Mouse (Mus musculus) midbrain, embryonic 15.5 days (tissue): Measurements from ENCODE around the gene Dnhd1. TPM values are rescaled to one million over a fixed set of nuclear protein-coding genes. Genes with fewer than 3 reads are reported as not detected.

Experiments
- ATAC-seq: fragments of 200-750 bp; cut with Nextera tagmentation; replicated peaks from 2 replicates; pipeline ENCODE4 v1.8.0; 2017; ENCODE audit warnings: moderate TSS enrichment
- H3K27ac ChIP-seq: fragments of 300-500 bp; sonication (generic); 2 replicates; pipeline ENCODE4 v1.5.1; 2015; ENCODE audit warnings: mild to moderate bottlenecking, inconsistent platforms
- H3K27me3 ChIP-seq: fragments of 300-500 bp; sonication (generic); replicated peaks from 2 replicates; pipeline ENCODE4 v1.6.1; 2015; ENCODE audit warnings: inconsistent platforms
- H3K36me3 ChIP-seq: fragments of 300-500 bp; sonication (generic); replicated peaks from 2 replicates; pipeline ENCODE4 v1.6.1; 2015; ENCODE audit warnings: inconsistent platforms
- H3K4me1 ChIP-seq: fragments of 300-500 bp; sonication (generic); 2 replicates; pipeline ENCODE4 v1.6.1; 2015; ENCODE audit warnings: inconsistent platforms
- H3K4me2 ChIP-seq: fragments of 300-500 bp; sonication (generic); 2 replicates; pipeline ENCODE4 v1.6.1; 2015; ENCODE audit warnings: inconsistent platforms, mild to moderate bottlenecking, moderate library complexity
- H3K4me3 ChIP-seq: fragments of 300-500 bp; sonication (generic); 2 replicates; pipeline ENCODE4 v1.5.1; 2015; ENCODE audit warnings: mild to moderate bottlenecking, inconsistent platforms
- H3K9ac ChIP-seq: fragments of 300-500 bp; sonication (generic); 2 replicates; pipeline ENCODE4 v1.6.1; 2015; ENCODE audit warnings: mild to moderate bottlenecking, inconsistent platforms
- H3K9me3 ChIP-seq: fragments of 300-500 bp; sonication (generic); 2 replicates; pipeline ENCODE4 v1.6.1; 2016; ENCODE audit warnings: inconsistent platforms
- WGBS: fragments of 180-500 bp; shearing (Covaris S2); methylation state at CpG from one replicate; pipeline ENCODE4 v1.1.7; 2015; ENCODE audit warnings: mixed read lengths; 5-methylcytosine and 5-hydroxymethylcytosine counted together
- polyA plus RNA-seq: library from polyadenylated mRNA; unstranded; fragments of >200 nt; fragmentation: Nextera tagmentation; extraction: Ambion mirVana; gene quantifications from 2 replicates; pipeline ENCODE4 v1.2.1, GENCODE M21; 2015

The Dnhd1 gene
- 1.00 and 2.7 TPM in 2 replicates for polyA plus RNA-seq

- Histone ChIP-seq H3K27me3 (no peaks in the 10 kb centered on the region), H3K9me3 (no peaks in the 10 kb centered on the region), H3K4me1 (peaks cover 9% of the 10 kb centered on the region), H3K4me3 (peak within 1 kb of the TSS; percentile 41), H3K9ac (peak within 1 kb of the TSS; percentile 35), H3K27ac (0 out of 2 replicates have a peak within 1 kb of the TSS, but pooled peaks have one; percentile 38), H3K36me3 (no peaks in the 10 kb centered on the region), H3K4me2 (peak within 1 kb of the TSS; percentile 78)
- 2% methylated on average over 17 of the region's 17 CpGs for WGBS
- ATAC-seq = peak; percentile 93
These were observed at the start of gene Dnhd1 for GRCm38 (mm10) chr7:105650639-105651435. Dnhd1 (plus strand) TSS chr7:105650827.

DNA sequence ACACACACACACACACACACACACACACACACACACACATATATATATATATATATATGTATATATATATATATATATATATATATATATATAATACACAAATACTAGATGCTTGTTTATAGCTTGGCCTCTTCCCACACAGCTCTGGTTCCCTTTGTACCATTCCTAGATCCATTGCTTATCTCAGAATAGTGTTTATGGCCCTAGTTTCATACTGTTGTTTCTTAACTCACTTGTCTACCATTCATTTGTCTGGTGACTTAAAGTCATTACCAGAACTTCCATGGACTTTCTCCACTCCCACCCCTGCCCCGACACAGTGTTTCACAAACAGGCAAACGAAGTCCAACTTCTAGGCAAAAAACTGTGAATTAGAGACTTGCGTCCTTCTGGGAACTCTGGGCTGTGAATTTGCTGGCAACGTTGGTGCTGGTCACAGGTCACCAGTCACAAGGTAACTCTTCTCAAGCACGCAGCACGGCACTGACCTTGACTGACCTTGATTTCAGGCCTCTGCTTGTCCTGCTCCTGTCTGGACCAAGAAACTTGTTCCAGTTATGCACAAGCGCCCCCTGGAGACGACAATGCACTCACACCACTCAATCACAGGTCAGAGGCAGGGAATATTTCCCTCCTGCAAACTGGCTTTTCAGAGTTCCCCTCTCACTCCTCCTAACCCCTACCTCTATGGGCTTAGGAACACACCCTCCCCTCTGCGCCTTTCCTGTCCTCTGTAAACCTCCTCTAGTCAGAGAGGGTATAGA lies 47.6 kb upstream of the Dnhd1 start:
- 34% methylated on average over 9 of the region's 9 CpGs for WGBS
- 0 out of 2 replicates have a peak, but pooled peaks have one; percentile 58 for ATAC-seq

GRCm38 (mm10) chr7:105608467-105608866 lies 42.2 kb upstream of the Dnhd1 start:
- 92% methylated on average over 3 of the region's 3 CpGs for WGBS
- Histone ChIP-seq H3K27me3 (no peaks in the 10 kb centered on the region), H3K9ac (no peak overlapping the region), H3K36me3 (peaks cover 36% of the 10 kb centered on the region), H3K4me1 (no peaks in the 10 kb centered on the region), H3K27ac (no peak overlapping the region), H3K4me2 (no peak overlapping the region), H3K4me3 (no peak overlapping the region), H3K9me3 (0 out of 2 replicates have a peak, but pooled peaks cover 3% of the 10 kb centered on the region)
- no peak for ATAC-seq

More for the DNA sequence above, 47.6 kb upstream of the Dnhd1 start:
- H3K9ac ChIP-seq = no peak overlapping the region
- H3K9me3 ChIP-seq = 0 out of 2 replicates have a peak, but pooled peaks cover 3% of the 10 kb centered on the region
- H3K4me2 ChIP-seq = no peak overlapping the region
- H3K4me1 ChIP-seq = no peaks in the 10 kb centered on the region
- no peak overlapping the region for H3K27ac ChIP-seq
- no peaks in the 10 kb centered on the region for H3K36me3 ChIP-seq
- no peak overlapping the region for H3K4me3 ChIP-seq
- no peaks in the 10 kb centered on the region for H3K27me3 ChIP-seq

- WGBS = 94% methylated on average over 1 of the region's 1 CpGs
- H3K4me3 ChIP-seq = no peak overlapping the region
These were observed 38.9 kb upstream of the Dnhd1 start for GRCm38 (mm10) chr7:105611767-105612166.

GRCm38 (mm10) chr7:105614400-105614799 lies 36.2 kb upstream of the Dnhd1 start:
- ATAC-seq = no peak
- H3K27me3 ChIP-seq = no peaks in the 10 kb centered on the region

More at GRCm38 (mm10) chr7:105611767-105612166, 38.9 kb upstream of the Dnhd1 start:
- no peaks in the 10 kb centered on the region for H3K27me3 ChIP-seq
- H3K4me2 ChIP-seq = no peak overlapping the region
- H3K9me3 ChIP-seq = no peaks in the 10 kb centered on the region
- no peak for ATAC-seq
- no peak overlapping the region for H3K9ac ChIP-seq
- no peaks in the 10 kb centered on the region for H3K4me1 ChIP-seq
- no peak overlapping the region for H3K27ac ChIP-seq
- H3K36me3 ChIP-seq = peaks cover 56% of the 10 kb centered on the region

GRCm38 (mm10) chr7:105615720-105616119 lies 34.9 kb upstream of the Dnhd1 start:
- Histone ChIP-seq H3K4me2 (no peak overlapping the region), H3K4me1 (no peaks in the 10 kb centered on the region), H3K9ac (no peak overlapping the region), H3K9me3 (no peaks in the 10 kb centered on the region), H3K27me3 (no peaks in the 10 kb centered on the region), H3K27ac (no peak overlapping the region), H3K36me3 (peaks cover 75% of the 10 kb centered on the region), H3K4me3 (no peak overlapping the region)
- WGBS = 100% methylated on average over 1 of the region's 1 CpGs
- no peak for ATAC-seq

More at GRCm38 (mm10) chr7:105614400-105614799, 36.2 kb upstream of the Dnhd1 start:
- Histone ChIP-seq H3K4me3 (no peak overlapping the region), H3K4me2 (no peak overlapping the region), H3K4me1 (no peaks in the 10 kb centered on the region), H3K36me3 (peaks cover 81% of the 10 kb centered on the region), H3K9me3 (no peaks in the 10 kb centered on the region), H3K27ac (no peak overlapping the region), H3K9ac (no peak overlapping the region)
- WGBS = 97% methylated on average over 1 of the region's 1 CpGs

- H3K27me3 ChIP-seq = no peaks in the 10 kb centered on the region
- peaks cover 71% of the 10 kb centered on the region for H3K36me3 ChIP-seq
- ATAC-seq = no peak
- 94% methylated on average over 6 of the region's 6 CpGs for WGBS
- no peak overlapping the region for H3K4me3 ChIP-seq
- H3K4me1 ChIP-seq = no peaks in the 10 kb centered on the region
- H3K4me2 ChIP-seq = no peak overlapping the region
- no peaks in the 10 kb centered on the region for H3K9me3 ChIP-seq
- H3K27ac ChIP-seq = no peak overlapping the region
- H3K9ac ChIP-seq = no peak overlapping the region
These were observed 34.1 kb upstream of the Dnhd1 start for GRCm38 (mm10) chr7:105616561-105616960.

DNA sequence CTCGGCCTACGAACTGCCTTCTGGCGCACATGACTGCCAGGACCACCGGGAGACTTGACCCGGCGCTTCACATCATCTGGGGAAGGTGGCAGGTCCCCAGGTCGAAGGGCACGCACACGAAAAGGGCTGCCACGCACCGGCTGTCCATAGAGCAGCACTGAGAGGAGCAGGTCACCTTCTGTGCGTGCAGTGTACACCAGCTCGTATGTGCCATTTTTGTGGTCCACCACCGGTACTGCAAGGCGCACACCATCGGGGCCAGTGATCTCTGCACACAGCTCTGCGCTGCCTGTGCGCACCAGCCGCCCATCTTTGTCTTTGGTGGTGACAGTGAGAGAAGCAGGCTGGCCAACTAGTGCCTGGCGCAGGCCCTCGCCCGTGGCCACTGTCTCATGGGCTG lies 32.8 kb upstream of the Dnhd1 start:
- 97% methylated on average over 22 of the region's 22 CpGs for WGBS
- ATAC-seq = no peak
- Histone ChIP-seq H3K9ac (no peak overlapping the region), H3K9me3 (no peaks in the 10 kb centered on the region), H3K27ac (no peak overlapping the region), H3K4me2 (no peak overlapping the region), H3K27me3 (no peaks in the 10 kb centered on the region), H3K4me3 (no peak overlapping the region), H3K36me3 (peaks cover 65% of the 10 kb centered on the region), H3K4me1 (no peaks in the 10 kb centered on the region)

DNA sequence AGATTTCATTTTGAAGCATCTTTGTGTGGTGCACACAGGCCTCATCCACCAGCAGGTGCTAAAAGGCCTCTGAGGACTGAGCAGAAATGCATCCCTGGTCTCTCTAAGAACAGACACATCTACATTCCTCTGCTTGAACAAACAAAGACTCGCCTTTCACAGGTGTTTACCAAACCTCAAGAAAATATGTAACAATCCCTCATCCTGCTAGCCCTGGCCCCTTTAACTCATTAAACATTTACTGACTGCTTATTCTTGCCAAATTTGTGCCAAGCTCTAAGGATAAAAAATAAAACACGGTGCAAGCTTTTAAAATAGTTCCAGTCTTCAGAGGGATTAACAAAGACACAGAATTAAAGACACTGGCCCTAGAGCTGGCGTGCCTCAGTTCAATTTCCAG lies 30.9 kb upstream of the Dnhd1 start:
- H3K9me3 ChIP-seq = no peaks in the 10 kb centered on the region
- no peak overlapping the region for H3K4me3 ChIP-seq
- H3K27ac ChIP-seq = no peak overlapping the region
- ATAC-seq = no peak
- no peaks in the 10 kb centered on the region for H3K4me1 ChIP-seq
- no peak overlapping the region for H3K9ac ChIP-seq
- no peaks in the 10 kb centered on the region for H3K27me3 ChIP-seq
- WGBS = 66% methylated on average over 3 of the region's 3 CpGs
- peaks cover 63% of the 10 kb centered on the region for H3K36me3 ChIP-seq
- H3K4me2 ChIP-seq = no peak overlapping the region

GRCm38 (mm10) chr7:105621053-105621452 lies 29.6 kb upstream of the Dnhd1 start:
- 82% methylated on average over 4 of the region's 4 CpGs for WGBS
- no peak overlapping the region for H3K4me3 ChIP-seq
- no peaks in the 10 kb centered on the region for H3K4me1 ChIP-seq
- H3K9me3 ChIP-seq = no peaks in the 10 kb centered on the region
- H3K27ac ChIP-seq = no peak overlapping the region
- ATAC-seq = no peak
- H3K9ac ChIP-seq = no peak overlapping the region
- no peak overlapping the region for H3K4me2 ChIP-seq
- no peaks in the 10 kb centered on the region for H3K27me3 ChIP-seq
- H3K36me3 ChIP-seq = peaks cover 51% of the 10 kb centered on the region

DNA sequence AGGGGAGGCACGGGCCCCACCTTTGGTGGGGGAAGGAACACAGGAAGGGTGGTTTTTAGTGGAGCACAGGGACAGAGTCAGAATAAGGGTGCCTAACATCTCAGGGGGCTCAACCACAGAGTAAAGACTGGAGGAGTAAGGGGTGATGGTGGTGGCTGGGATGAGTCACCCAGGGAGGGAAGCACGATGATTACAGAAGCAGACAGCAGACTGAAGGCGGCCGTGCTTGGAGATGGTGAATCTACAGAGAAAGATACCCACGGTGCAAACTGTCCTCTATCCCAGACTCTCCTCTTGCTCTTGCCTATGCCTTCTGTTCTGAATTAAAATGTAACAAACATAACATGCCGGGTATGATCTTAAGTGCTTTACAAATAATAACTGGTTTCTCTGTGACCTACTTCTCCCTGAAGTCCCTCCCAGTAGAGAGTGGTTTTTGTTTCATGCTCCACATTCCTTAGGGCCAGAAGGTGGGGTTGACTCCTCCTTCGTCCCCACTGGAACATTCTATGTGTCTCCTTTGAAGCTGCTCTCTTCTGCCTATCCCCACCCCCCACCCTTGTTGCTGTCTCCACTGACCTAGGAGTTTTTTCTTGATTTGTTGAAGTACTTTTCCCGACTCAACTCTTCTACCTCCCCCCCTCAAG lies 28.9 kb upstream of the Dnhd1 start:
- H3K9ac ChIP-seq = no peak overlapping the region
- WGBS = 82% methylated on average over 8 of the region's 8 CpGs
- peaks cover 49% of the 10 kb centered on the region for H3K36me3 ChIP-seq
- no peaks in the 10 kb centered on the region for H3K9me3 ChIP-seq
- H3K4me2 ChIP-seq = no peak overlapping the region
- ATAC-seq = no peak
- no peak overlapping the region for H3K4me3 ChIP-seq
- no peaks in the 10 kb centered on the region for H3K4me1 ChIP-seq
- no peaks in the 10 kb centered on the region for H3K27me3 ChIP-seq
- no peak overlapping the region for H3K27ac ChIP-seq

- H3K4me2 ChIP-seq = no peak overlapping the region
- no peaks in the 10 kb centered on the region for H3K9me3 ChIP-seq
- H3K4me1 ChIP-seq = peaks cover 17% of the 10 kb centered on the region
- H3K27me3 ChIP-seq = no peaks in the 10 kb centered on the region
- no peak overlapping the region for H3K4me3 ChIP-seq
- WGBS = 75% methylated on average over 6 of the region's 6 CpGs
- peaks cover 21% of the 10 kb centered on the region for H3K36me3 ChIP-seq
- H3K9ac ChIP-seq = no peak overlapping the region
- no peak overlapping the region for H3K27ac ChIP-seq
- no peak for ATAC-seq
These were observed 25.2 kb upstream of the Dnhd1 start for GRCm38 (mm10) chr7:105625397-105625796.
